Mouse (Mus musculus): ENCODE data around the gene Sympk. TPM values are rescaled to one million over a fixed set of nuclear protein-coding genes. Genes with fewer than 3 reads are reported as not detected.
"Not testable (repeated sequence)": the region's sequence is repeated elsewhere in the genome, so short reads cannot be mapped to it uniquely, and the experiment has no call there.

Sympk gene
- total RNA-seq, 1 experiment from 2014 or later: 64.8 TPM

DNA sequence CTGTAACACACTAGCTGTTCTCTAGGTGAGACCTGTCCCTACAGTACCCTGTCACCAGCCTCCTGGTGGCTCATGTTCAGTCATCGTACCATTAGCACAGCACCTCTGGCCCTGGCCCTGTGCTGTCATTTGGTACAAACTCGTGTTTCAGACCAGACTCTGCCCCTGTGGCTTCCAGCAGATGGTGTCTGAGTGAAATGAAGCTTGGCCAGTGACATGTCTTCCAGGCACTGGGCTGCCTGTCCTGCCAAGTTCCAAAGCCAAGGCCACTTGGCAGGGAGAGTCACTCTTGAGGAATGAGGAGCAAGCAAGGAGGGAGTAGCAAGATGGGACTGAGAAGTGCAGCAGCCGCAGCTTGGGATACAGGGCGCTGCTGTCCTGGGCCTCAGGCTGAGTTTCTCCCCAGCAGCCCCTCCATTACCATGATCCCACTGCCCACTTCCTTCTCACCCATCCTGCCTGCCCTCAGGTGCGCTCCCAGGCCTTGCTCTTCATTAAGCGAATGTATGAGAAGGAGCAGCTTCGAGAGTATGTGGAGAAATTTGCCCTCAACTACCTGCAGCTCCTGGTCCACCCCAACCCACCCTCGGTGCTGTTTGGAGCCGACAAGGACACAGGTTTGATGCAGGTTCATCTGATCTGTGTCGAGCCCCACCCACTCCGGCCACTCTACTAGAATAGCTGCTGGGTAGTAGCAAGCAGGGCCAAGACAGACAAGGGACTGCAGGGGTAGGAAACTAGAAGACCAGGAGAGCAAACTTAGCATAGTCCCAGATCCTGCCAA is 22.3 kb downstream of the Sympk start:
- no peak for ATAC-seq (ENCODE audit: extremely low read depth, insufficient number of reproducible peaks, low FRiP score, poor library complexity, severe bottlenecking)

DNA sequence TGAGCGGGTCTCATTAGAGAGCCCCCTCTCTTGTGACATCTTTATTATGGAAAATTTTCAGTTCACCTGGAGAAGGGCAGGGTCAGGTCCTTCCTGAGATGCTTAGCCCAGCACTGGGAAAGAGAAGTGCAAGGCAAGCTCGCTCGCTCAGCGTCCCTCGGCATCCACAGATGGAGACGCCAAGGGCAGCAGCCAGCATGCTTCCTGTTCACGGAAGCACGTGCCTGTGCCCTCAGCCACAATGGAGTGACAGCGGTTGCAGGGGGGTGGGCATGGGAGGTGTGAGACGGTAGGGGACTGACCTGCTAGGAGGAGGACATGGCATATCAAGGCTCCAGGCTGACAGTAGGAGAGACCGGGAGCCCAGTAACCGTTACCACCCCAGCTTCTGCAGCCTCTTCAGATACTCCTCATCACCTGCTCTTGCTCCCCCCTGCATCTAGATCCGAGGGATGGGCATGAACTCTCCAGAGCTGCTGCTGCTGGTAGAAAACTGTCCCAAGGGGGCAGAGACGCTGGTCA is 23.9 kb downstream of the Sympk start:
- ATAC-seq (ENCODE audit: extremely low read depth, insufficient number of reproducible peaks, low FRiP score, poor library complexity, severe bottlenecking): no peak

DNA sequence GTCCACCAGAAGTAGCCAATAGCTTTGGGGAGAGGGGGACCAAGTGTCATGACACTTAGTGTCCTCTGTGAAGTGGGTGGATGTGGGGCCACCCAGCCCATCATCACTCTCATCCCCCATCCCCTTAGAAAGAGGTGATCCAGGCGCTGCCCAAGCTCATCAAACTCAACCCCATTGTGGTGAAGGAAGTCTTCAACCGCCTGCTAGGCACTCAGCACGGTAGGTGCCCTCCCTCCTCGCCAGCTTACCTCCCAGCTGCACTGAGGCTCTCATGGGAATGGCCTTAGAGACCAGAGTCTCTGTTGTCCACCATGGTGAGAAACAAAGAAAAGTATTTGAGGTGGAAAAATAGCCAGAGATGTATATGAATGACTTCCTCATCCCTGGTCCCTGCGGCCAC is 25.1 kb downstream of the Sympk start:
- no peak for ATAC-seq (ENCODE audit: extremely low read depth, insufficient number of reproducible peaks, low FRiP score, poor library complexity, severe bottlenecking)

DNA sequence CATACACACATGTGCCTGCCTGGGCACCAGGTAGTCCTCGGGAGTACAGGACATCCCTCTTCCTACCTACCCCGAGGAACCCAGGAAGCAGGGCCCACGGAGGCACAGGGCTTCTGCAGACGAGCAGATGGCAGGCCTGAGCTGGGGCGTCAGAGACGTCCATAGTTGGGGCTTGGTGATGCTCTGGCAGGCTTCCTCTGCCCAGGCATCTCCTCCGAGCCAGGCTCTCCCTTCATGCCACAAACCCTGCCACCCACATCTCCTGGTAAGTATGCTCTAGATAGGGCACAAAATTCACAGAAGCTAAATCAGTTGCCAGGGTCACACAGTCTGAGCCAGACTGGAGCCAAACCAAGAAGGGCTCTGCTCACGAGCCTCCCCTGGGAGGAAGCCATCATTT is 26.0 kb downstream of the Sympk start:
- no peak for ATAC-seq (ENCODE audit: extremely low read depth, insufficient number of reproducible peaks, low FRiP score, poor library complexity, severe bottlenecking)

DNA sequence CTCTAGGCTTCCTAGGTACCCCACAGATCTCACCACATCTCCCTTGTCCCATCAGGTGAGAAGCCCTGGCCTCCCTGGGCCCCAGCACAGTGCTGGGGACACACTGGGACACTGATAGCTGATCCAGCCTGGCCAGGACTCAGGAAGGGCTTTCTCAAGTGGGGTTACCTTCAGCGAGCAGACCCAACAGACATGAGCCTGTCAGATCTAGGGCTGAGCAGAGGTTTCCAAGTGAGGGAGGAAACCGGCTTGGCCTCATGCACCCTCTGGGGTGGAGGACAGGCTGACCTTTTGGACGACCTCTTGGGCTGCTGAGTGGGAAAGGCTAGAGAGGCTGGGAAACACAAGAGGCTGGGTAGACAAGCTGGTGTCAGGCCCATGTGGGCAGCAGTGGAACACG is 27.0 kb downstream of the Sympk start:
- ATAC-seq (ENCODE audit: extremely low read depth, insufficient number of reproducible peaks, low FRiP score, poor library complexity, severe bottlenecking): no peak

DNA sequence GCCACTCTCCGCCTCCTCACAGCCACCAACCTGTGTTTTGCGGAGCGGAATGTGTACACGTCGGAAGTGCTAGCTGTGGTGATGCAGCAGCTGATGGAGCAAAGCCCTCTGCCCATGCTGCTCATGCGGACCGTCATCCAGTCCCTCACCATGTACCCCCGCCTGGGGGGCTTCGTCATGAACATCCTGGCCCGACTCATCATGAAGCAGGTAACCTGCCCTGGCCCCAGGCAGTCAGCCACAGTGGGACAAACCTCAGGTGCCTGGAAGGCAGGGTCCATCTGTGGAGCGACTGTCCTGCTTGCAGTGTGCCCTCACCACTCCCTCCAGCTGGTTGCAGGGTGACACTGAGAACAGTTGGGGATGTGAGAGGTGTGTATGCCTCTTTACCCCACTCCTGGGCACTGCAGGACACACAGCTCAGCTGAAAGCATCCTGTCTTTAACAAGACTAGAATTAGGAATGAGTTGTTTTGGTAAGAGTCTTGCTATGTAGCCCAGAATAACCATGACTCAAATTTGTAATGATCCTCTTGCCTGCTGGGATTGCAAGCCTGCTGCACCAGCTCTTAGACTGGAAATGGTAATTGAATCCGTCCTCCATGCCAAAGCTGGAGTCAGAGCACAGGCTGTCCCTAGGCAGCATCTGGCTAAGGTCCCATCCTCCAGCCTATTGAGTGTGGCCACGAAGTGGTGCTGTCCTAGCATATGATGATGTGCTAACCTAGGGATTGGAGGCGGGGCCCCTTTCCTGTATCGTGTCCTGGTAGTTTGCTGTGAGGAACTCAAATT is 28.4 kb downstream of the Sympk start:
- ATAC-seq (ENCODE audit: extremely low read depth, insufficient number of reproducible peaks, low FRiP score, poor library complexity, severe bottlenecking): no peak

DNA sequence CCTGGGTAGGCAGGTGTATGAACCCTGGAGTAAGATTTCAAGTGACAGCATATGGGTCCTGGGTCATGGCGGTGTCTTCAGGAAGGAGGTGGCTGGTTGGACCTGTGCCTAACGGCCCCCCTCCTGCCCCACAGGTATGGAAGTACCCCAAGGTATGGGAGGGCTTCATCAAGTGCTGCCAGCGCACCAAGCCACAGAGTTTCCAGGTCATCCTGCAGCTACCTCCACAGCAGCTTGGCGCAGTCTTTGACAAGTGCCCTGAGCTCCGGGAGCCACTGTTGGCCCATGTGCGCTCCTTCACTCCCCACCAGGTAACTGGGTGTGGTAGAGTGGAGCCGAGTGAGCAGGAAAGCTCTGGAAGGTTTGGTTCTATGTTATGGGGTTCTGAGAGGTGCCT is 29.0 kb downstream of the Sympk start:
- ATAC-seq (ENCODE audit: extremely low read depth, insufficient number of reproducible peaks, low FRiP score, poor library complexity, severe bottlenecking): no peak

DNA sequence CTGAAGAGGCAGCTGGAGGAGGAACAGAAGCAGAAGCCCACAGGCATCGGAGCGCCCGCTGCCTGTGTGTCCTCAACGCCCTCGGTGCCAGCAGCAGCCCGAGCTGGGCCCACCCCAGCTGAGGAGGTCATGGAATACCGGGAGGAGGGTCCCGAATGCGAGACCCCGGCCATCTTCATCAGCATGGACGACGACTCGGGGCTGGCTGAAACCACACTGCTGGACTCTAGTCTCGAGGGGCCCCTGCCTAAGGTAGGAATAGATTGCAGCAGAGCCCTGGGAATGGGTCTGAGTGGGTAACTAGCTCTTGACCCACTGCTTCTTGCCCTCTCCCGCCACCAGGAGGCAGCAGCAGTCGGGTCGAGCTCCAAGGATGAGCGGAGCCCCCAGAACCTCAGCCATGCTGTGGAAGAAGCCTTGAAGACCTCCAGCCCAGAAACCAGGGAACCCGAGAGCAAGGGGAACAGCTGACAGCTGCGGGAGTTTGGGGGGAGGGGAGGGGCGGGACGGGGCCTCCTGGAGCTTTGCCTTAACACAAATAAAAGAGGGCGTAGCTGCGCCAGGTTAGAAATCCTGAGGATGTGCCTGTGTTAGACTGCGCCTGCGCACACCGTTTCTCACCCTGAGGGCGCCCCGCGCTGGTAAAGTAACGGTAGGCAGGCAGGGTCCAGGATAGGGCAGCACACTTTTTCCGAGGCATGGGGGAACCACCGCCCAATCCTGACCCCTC is 30.0 kb downstream of the Sympk start, which contains the start of gene Rsph6a:
TSS of gene Rsph6a (plus strand) at position 644 of the 730 bp plus-strand sequence.
- ATAC-seq (ENCODE audit: extremely low read depth, insufficient number of reproducible peaks, low FRiP score, poor library complexity, severe bottlenecking): no peak

DNA sequence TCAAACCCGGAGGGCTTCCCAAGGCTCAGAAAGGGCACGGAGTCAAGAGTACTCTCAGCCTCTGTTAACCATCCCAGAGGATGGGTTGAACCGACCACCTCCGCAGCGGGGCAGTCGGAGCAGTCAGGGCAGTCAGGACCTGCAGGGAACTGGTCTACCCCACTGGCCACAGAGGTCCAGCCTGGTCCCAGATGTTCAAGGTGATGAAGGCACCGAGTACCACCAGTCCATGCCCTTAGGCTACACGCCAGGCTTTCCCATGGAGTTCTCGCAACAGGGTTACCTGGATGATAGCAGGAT is 30.6 kb downstream of the Sympk start:
- no peak for ATAC-seq (ENCODE audit: extremely low read depth, insufficient number of reproducible peaks, low FRiP score, poor library complexity, severe bottlenecking)

DNA sequence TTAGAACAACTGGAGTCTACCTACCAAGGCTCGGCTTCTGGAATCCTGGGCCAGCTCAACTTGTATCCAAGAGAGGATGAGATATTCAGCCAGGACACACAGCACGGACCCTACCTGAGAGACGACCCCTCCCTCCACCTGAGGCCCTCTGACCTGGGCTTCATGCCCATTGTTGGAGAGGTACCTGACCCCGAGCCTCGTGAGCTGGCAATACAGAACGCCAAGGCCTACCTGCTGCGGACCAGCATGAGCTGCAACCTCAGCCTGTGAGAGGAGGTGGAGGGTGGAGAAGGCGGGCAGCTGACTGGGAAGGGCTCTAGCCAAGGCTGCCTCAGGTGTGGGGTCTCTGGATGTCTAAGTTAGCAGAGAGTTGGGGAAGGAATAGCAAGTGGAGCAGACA is 30.9 kb downstream of the Sympk start:
- no peak for ATAC-seq (ENCODE audit: extremely low read depth, insufficient number of reproducible peaks, low FRiP score, poor library complexity, severe bottlenecking)

DNA sequence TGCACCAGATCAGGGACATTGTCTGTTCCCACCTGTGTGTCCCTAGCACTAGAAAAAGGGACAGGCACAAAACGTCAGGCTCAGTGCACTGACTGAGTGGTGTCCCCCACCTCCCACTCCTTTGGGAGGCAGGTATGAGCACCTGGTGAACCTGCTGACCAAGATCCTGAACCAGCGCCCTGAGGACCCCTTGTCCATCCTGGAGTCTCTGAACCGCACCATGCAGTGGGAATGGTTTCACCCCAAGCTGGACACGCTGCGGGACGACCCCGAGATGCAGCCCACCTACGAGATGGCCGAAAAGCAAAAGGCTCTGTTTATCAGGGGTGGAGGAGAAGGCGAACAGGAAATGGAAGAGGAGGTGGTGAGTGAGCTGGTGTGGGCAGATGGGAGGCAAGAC is 33.2 kb downstream of the Sympk start:
- ATAC-seq (ENCODE audit: extremely low read depth, insufficient number of reproducible peaks, low FRiP score, poor library complexity, severe bottlenecking): no peak

DNA sequence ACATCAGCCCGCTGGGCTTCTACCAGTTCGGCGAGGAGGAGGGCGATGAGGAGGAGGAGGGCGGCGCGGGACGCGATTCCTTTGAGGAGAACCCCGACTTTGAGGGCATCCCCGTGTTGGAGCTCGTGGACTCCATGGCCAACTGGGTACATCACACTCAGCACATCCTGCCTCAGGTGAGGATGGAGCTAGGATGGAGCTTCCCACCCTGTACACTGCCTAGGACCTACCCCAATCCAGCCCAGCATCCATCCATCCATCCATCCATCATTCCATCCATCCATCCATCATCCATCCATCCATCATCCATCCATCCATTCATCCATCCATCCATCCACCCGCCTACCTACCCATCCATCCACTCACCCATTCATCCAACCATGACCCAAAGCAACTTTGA is 41.7 kb downstream of the Sympk start:
- no peak for ATAC-seq (ENCODE audit: extremely low read depth, insufficient number of reproducible peaks, low FRiP score, poor library complexity, severe bottlenecking)

DNA sequence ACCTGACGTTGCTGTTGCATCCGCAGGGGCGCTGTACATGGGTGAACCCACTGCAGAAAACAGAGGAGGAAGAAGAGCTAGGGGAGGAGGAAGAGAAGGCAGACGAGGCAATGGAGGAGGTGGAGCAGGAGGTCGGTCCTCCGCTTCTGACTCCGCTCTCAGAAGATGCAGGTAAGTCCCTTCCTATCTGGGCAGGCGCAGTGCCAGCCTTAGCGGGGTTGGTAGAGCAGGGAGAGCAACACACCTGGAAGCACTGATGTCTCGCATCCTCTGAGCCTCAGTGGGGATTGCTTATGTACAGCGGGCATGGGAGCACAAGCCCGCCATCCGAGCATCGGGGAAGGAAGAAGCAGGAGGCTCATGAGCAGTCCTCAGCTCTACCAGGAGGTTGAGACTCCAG is 42.9 kb downstream of the Sympk start:
- ATAC-seq (ENCODE audit: extremely low read depth, insufficient number of reproducible peaks, low FRiP score, poor library complexity, severe bottlenecking): no peak

DNA sequence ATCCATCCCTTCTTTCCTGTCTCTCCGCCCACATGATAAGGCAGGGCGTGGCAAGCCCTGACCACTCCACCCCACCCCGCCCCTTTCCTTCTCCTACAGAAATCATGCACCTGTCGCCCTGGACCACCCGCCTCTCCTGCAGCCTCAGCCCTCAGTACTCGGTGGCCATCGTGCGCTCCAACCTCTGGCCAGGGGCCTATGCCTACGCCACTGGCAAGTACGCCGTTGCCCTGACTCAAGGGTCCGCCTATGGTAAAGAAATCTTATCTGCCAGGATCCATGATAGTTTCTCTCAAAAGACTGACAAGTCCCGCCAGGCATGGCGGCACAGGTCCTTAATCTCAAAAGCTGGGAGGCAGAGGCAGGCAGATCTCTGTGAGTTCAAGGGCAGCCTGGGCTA is 43.8 kb downstream of the Sympk start:
- no peak for ATAC-seq (ENCODE audit: extremely low read depth, insufficient number of reproducible peaks, low FRiP score, poor library complexity, severe bottlenecking)

DNA sequence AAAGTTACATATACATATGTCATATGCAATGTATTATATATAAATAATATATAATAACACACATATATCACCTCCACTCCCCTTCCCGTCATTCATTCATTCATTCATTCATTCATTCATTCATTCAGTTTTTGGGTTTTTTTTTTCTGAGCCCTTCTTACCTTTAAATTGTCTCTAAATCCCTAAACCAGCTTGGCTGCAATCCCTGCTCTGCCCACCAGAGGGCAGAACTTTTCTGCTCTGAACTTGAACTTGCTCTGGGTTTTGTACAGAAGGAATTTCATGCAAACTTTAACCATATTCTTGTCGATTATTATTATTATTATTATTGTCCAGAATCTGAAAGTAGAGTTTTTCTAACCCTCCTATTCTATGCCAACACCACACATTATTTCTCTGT is 44.5 kb downstream of the Sympk start:
- peak; percentile 46 for ATAC-seq (ENCODE audit: extremely low read depth, insufficient number of reproducible peaks, low FRiP score, poor library complexity, severe bottlenecking)

DNA sequence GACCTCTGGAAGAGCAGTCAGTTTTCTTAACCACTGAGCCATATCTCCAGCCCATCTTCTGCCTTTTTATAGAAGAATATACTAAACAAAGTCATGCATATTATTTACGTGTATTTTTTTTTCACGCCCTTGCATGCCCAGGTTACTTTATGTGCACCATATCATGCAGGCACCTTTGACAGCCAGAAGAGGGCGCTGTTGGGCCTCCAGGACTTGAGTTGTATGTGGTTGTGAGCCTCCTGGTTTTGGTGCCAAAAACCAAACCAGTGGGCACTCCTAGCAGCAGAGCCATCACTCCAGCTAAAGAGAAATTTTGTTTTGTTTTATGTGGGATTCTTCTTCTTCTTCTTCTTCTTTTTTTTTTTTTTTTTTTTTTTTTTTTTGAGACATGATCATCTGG is 45.3 kb downstream of the Sympk start:
- no peak for ATAC-seq (ENCODE audit: extremely low read depth, insufficient number of reproducible peaks, low FRiP score, poor library complexity, severe bottlenecking)

DNA sequence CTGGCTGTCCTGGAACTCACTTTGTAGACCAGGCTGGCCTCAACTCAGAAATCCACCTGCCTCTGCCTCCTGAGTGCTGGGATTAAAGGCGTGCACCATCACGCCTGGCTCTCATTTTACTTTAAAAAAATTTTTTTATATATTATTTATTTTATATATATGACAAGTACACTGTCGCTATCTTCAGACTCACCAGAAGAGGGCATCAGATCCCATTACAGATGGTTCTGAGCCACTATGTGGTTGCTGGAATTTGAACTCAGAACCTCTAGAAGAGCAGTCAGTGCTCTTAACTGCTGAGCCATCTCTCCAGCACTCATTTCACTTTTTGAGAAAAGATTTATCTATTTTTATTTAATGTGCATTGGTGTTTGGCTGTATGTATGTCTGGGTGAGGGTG is 46.8 kb downstream of the Sympk start:
- not testable (repeated sequence) for ATAC-seq (ENCODE audit: extremely low read depth, insufficient number of reproducible peaks, low FRiP score, poor library complexity, severe bottlenecking)

DNA sequence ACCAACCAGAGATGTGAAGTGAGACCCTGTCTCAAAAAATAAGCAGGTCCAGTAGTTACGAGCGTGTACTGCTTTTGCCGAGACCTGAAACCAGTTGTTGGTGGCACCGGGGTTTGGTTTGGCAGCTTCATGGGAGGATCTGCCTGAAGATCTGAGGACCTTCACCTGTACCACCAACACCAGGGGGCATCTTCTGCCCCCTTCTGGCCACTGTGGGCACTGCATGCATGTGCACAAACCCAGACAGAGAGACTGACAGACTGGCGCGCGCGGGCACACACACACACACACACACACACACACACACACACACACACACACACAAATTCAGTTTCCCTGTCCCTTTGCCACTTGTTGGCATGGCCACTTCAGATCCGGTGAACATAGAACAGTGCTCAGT is 49.3 kb downstream of the Sympk start:
- ATAC-seq (ENCODE audit: extremely low read depth, insufficient number of reproducible peaks, low FRiP score, poor library complexity, severe bottlenecking): no peak

DNA sequence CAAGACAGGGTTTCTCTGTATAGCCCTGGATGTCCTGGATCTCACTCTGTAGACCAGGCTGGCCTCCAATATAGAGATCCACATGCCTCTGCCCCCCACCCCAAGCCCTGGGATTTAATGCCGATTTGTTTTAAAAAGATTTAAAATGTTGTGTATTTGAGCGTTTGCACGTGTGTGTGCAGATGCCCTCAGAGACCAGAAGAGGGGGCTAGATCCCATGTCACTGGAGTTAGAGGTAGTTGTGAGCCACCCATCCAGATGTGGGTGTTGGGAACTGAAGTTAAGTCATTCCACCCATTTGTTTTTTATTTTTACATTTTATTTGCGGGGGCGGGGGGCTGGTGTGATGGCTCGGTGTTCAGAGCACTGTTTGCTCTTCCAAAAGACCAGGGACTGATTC is 50.3 kb downstream of the Sympk start:
- no peak for ATAC-seq (ENCODE audit: extremely low read depth, insufficient number of reproducible peaks, low FRiP score, poor library complexity, severe bottlenecking)

DNA sequence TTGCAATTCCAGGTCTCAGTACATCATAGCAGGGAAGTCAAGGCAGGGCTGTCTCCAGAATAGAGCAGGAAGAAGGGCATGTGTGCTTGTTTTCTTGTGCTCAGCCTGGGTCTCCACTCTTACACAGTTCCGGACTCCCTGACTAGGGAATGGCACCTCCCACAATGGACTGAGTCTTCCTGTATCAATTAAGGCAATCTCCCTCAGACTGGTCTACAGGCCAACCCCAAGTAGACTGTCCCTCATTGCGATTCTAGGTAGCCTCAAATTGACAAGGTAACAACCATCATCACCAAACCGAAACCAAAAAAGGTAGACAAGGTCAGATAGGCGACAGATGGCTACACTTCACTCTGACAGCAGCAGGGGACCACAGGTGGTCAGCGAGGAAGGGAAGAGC is 51.1 kb downstream of the Sympk start:
- no peak for ATAC-seq (ENCODE audit: extremely low read depth, insufficient number of reproducible peaks, low FRiP score, poor library complexity, severe bottlenecking)
